Mouse (Mus musculus) thymus, adult 2 months (tissue): ENCODE results near the gene Pdia5.

Experiments used
- CTCF ChIP-seq: fragments of 200-500 bp; IDR thresholded peaks from 2 replicates; pipeline ENCODE4 v1.5.1; 2012; ENCODE audit warnings: mild to moderate bottlenecking, control low read depth, low read length, moderate library complexity, borderline replicate concordance; ENCODE audit not compliant: control insufficient read depth, poor library complexity, insufficient read depth; ENCODE audit errors: extremely low read depth
- POLR2A ChIP-seq: fragments of 200-500 bp; IDR thresholded peaks from 2 replicates; pipeline ENCODE4 v1.6.1; 2012; ENCODE audit warnings: mild to moderate bottlenecking, low read length, control low read depth, moderate library complexity; ENCODE audit not compliant: control insufficient read depth, poor library complexity, insufficient read depth; ENCODE audit errors: extremely low read depth

DNA sequence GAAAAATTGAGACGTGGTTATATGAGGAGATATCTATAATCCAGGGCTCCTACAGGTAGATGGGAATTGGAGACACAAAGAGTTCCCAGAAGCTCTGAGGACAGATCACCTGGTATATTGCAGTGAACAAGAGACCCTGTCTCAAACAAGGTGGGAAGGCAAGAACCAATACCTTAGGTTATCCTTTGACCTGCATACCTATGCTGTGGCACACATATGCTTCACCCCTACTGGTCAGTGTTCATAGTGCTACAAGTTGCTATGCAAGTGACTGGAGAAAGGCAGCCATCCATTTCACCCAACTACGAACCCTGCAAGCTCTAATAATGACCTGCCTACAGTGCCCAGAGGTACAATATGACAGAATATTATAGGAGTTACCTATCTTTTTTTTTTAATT lies 128.5 kb downstream of the Pdia5 start:
- TF ChIP-seq CTCF: no peak
- no peak for TF ChIP-seq POLR2A
